Mouse (Mus musculus) brain, embryonic 14.5 days (tissue): ENCODE measurements around the gene Crb3.

Experiments
- CTCF ChIP-seq: fragments of 200-500 bp; IDR thresholded peaks from 2 replicates; pipeline ENCODE4 v1.5.1; 2012; ENCODE audit warnings: inconsistent platforms, mild to moderate bottlenecking, moderate library complexity, borderline replicate concordance; ENCODE audit not compliant: insufficient read depth, insufficient read length; ENCODE audit errors: extremely low read depth
- POLR2A ChIP-seq: fragments of 200-500 bp; IDR thresholded peaks from 2 replicates; pipeline ENCODE4 v1.6.1; 2012; ENCODE audit warnings: mild to moderate bottlenecking, inconsistent platforms, borderline replicate concordance; ENCODE audit not compliant: poor library complexity, insufficient read depth, insufficient read length, severe bottlenecking; ENCODE audit errors: extremely low read depth

DNA sequence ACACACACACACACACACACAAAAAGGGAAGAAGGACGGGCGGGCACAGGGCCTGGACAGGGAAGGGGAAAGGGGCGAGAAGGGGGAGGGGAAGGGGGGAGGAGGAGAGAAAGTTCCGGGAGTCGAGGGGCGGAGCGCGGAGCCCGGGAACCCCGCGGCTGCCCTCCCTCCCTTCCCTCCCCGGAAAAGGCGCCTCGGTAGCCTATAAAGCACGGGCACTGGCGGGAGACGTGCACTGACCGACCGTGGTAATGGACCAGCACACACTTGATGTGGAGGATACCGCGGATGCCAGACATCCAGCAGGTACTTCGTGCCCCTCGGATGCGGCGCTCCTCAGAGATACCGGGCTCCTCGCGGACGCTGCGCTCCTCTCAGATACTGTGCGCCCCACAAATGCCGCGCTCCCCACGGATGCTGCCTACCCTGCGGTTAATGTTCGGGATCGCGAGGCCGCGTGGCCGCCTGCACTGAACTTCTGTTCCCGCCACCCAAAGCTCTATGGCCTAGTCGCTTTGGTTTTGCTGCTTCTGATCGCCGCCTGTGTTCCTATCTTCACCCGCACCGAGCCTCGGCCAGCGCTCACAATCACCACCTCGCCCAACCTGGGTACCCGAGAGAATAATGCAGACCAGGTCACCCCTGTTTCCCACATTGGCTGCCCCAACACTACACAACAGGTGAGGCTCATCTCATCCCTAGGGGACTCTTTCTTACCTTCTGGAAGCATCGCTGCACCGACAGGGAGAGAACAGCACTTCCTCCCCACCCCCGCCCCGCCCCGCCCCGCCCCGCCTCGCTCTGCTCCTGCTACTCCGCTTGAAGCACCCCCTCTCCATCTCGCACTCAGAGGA lies 46.5 kb downstream of the Crb3 start, which contains the start of gene Tnfsf9:
- TF ChIP-seq CTCF (no peak), POLR2A (peak; percentile 14; the same call in 1 of the 2 replicates)
